Mouse (Mus musculus): ENCODE measurements around the gene Fcrl1.
A peak's percentile ranks its signal among the peaks of the same experiment; 100 is the strongest.

The Fcrl1 gene

GRCm38 (mm10) chr3:87410605-87411004 is 34.4 kb downstream of the Fcrl1 start:
- DNase-seq (ENCODE audit: low read depth, low spot score): no peak

DNA sequence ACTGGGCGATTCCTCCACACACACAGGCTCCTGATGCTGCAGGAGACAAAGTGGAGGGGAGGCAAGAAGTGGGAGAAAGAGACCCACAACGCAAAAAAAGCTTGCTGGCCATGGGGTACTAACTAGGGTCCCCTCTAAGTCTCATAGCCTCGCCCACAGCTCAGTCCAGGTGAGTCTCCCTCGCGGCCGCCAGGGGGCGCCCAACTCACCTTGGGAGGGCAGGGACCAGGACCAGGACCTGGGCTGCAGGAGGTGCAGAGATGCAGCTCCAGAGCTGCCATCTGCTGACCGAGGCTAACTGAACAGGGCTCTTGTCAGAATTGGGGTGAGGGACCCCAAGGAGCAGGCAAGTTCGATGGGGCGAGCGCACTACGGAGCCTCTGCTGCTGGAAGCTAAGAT is 35.0 kb downstream of the Fcrl1 start:
- no peak for DNase-seq (ENCODE audit: low read depth, low spot score)

DNA sequence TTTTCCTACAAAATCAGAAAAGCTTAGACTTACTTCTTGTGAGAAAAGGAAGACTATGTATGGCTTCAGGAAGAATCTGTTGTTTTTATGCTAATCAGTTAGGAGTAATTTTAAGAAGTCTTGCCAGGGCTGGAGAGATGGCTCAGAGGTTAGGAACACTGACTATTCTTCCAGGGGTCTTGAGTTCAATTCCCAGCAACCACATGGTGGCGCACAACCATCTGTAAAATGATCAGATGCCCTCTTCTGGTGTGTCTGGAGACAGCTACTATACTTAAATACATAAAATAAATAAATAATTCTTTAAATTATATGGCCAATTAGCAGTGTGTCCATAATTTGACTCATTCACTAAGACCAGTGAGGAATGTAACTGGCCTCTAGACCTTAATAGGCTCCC is 44.5 kb downstream of the Fcrl1 start:
- peak; percentile 20 for DNase-seq (ENCODE audit: low read depth, low spot score)

DNA sequence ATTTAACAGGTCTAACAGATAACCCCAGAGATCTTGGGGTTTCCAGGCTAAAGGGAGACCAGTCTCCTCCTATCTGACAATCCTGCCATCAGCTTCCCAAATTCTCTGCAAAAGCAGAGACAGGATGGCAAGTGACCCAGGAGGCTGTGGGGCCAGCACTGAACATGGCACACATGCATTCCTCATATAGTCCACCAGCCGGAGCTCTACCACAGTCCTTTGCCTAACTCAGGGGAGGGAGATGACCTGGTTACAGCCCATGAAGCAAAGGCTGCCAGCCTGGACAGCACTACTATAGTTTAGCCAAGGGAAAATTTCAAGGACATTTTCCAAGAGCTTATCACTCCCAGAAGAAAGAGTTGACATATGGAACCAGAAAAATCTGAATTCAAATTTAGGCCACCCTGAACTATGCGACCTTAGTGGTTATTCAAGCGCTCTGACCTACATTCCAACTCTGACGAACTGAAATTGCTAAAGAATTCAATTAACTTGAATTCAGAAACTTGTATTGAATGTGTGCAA is 46.3 kb downstream of the Fcrl1 start:
- DNase-seq (ENCODE audit: low read depth, low spot score): no peak

GRCm38 (mm10) chr3:87435479-87435878 is 59.3 kb downstream of the Fcrl1 start, which contains the start of gene Fcrl5:
Gene Fcrl5 (plus strand): TSS chr3:87435773.
- peak; percentile 46 for DNase-seq (ENCODE audit: low read depth, low spot score)

GRCm38 (mm10) chr3:87440586-87440985 is 64.4 kb downstream of the Fcrl1 start:
- DNase-seq (ENCODE audit: low read depth, low spot score): no peak

DNA sequence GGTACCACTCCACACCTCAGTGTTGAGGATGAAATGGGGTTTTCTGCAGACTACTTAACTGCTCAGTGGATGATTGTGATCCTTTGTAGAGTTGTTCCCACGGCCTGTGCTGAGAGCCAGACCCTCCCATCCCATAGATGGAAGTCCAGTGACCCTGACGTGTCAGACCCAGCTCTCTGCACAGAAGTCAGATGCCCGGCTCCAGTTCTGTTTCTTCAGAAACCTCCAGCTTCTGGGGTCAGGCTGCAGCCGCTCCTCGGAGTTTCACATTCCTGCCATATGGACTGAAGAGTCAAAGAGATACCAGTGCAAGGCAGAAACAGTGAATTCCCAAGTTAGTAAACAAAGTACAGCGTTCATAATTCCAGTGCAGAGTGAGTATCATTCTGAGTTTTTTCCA is 67.8 kb downstream of the Fcrl1 start:
- DNase-seq (ENCODE audit: low read depth, low spot score): no peak
